Mouse (Mus musculus): ENCODE data around the gene Lsamp. TPM values are rescaled to one million over a fixed set of nuclear protein-coding genes. Genes with fewer than 3 reads are reported as not detected.
"Not testable (repeated sequence)": the region's sequence is repeated elsewhere in the genome, so short reads cannot be mapped to it uniquely, and the experiment has no call there.

Lsamp gene
- polyA plus RNA-seq, 1 experiment from 2014 or later: 27.9 TPM

GRCm38 (mm10) chr16:41957811-41958210 is 1973.7 kb downstream of the Lsamp start:
- Histone ChIP-seq H3K9ac (no peak overlapping the region), H3K36me3 (ENCODE audit: poor library complexity, severe bottlenecking) (peaks cover 14% of the 10 kb centered on the region; the same call in 1 of the 2 replicates), H3K27me3 (no peaks in the 10 kb centered on the region), H3K4me2 (no peak overlapping the region), H3K27ac (no peak overlapping the region), H3K4me1 (no peaks in the 10 kb centered on the region), H3K9me3 (replicated peaks) (peaks cover 8% of the 10 kb centered on the region), H3K4me3 (no peak overlapping the region)
- 93% methylated on average over 3 of the region's 3 CpGs for WGBS
- no peak for ATAC-seq

- no peaks in the 10 kb centered on the region for H3K9me3 ChIP-seq (replicated peaks)
- no peaks in the 10 kb centered on the region for H3K4me1 ChIP-seq
- no peaks in the 10 kb centered on the region for H3K27me3 ChIP-seq
- no peak overlapping the region for H3K4me2 ChIP-seq
- WGBS: 77% methylated on average over 1 of the region's 1 CpGs
- H3K9ac ChIP-seq: no peak overlapping the region
- no peak overlapping the region for H3K4me3 ChIP-seq
- no peaks in the 10 kb centered on the region for H3K36me3 ChIP-seq (ENCODE audit: poor library complexity, severe bottlenecking)
- no peak for ATAC-seq
- H3K27ac ChIP-seq: no peak overlapping the region
Measured at GRCm38 (mm10) chr16:41965636-41966035, 1981.5 kb downstream of the Lsamp start.

GRCm38 (mm10) chr16:41969215-41969614 is 1985.1 kb downstream of the Lsamp start:
- no peak overlapping the region for H3K4me3 ChIP-seq
- 78% methylated on average over 2 of the region's 2 CpGs for WGBS
- H3K4me1 ChIP-seq: no peaks in the 10 kb centered on the region
- no peaks in the 10 kb centered on the region for H3K9me3 ChIP-seq (replicated peaks)
- no peaks in the 10 kb centered on the region for H3K36me3 ChIP-seq (ENCODE audit: poor library complexity, severe bottlenecking)
- H3K27me3 ChIP-seq: no peaks in the 10 kb centered on the region
- no peak overlapping the region for H3K27ac ChIP-seq
- H3K9ac ChIP-seq: no peak overlapping the region
- H3K4me2 ChIP-seq: no peak overlapping the region
- no peak for ATAC-seq

- H3K27me3 ChIP-seq: no peaks in the 10 kb centered on the region
- no peaks in the 10 kb centered on the region for H3K36me3 ChIP-seq (ENCODE audit: poor library complexity, severe bottlenecking)
- H3K4me1 ChIP-seq: 0 out of 2 replicates have a peak, but pooled peaks cover 4% of the 10 kb centered on the region
- no peak overlapping the region for H3K9ac ChIP-seq
- WGBS: 81% methylated on average over 2 of the region's 2 CpGs
- H3K27ac ChIP-seq: no peak overlapping the region
- no peak overlapping the region for H3K4me2 ChIP-seq
- ATAC-seq: peak; percentile 82
- H3K4me3 ChIP-seq: no peak overlapping the region
- H3K9me3 ChIP-seq (replicated peaks): no peaks in the 10 kb centered on the region
Measured at GRCm38 (mm10) chr16:41974866-41975719, 1990.9 kb downstream of the Lsamp start.

GRCm38 (mm10) chr16:41976897-41977296 is 1992.7 kb downstream of the Lsamp start:
- H3K4me3 ChIP-seq: no peak overlapping the region
- no peak overlapping the region for H3K4me2 ChIP-seq
- H3K36me3 ChIP-seq (ENCODE audit: poor library complexity, severe bottlenecking): no peaks in the 10 kb centered on the region
- 86% methylated on average over 5 of the region's 5 CpGs for WGBS
- H3K4me1 ChIP-seq: 0 out of 2 replicates have a peak, but pooled peaks cover 4% of the 10 kb centered on the region
- H3K27me3 ChIP-seq: no peaks in the 10 kb centered on the region
- no peak for ATAC-seq
- H3K27ac ChIP-seq: no peak overlapping the region
- H3K9ac ChIP-seq: no peak overlapping the region
- no peaks in the 10 kb centered on the region for H3K9me3 ChIP-seq (replicated peaks)

GRCm38 (mm10) chr16:41996956-41997355 is 2012.8 kb downstream of the Lsamp start:
- Histone ChIP-seq H3K4me3 (no peak overlapping the region), H3K4me1 (no peaks in the 10 kb centered on the region)
- 65% methylated on average over 1 of the region's 1 CpGs for WGBS

GRCm38 (mm10) chr16:42002925-42003324 is 2018.8 kb downstream of the Lsamp start:
- ATAC-seq: no peak
- H3K9me3 ChIP-seq (replicated peaks): no peaks in the 10 kb centered on the region
- H3K36me3 ChIP-seq (ENCODE audit: poor library complexity, severe bottlenecking): no peaks in the 10 kb centered on the region
- no peaks in the 10 kb centered on the region for H3K27me3 ChIP-seq
- H3K4me1 ChIP-seq: no peaks in the 10 kb centered on the region
- WGBS: 91% methylated on average over 5 of the region's 5 CpGs
- H3K4me3 ChIP-seq: no peak overlapping the region
- H3K27ac ChIP-seq: no peak overlapping the region
- no peak overlapping the region for H3K9ac ChIP-seq
- no peak overlapping the region for H3K4me2 ChIP-seq

More at GRCm38 (mm10) chr16:41996956-41997355, 2012.8 kb downstream of the Lsamp start:
- Histone ChIP-seq H3K9me3 (replicated peaks) (no peaks in the 10 kb centered on the region), H3K9ac (no peak overlapping the region), H3K36me3 (ENCODE audit: poor library complexity, severe bottlenecking) (no peaks in the 10 kb centered on the region), H3K27ac (no peak overlapping the region), H3K4me2 (no peak overlapping the region), H3K27me3 (no peaks in the 10 kb centered on the region)
- ATAC-seq: no peak

GRCm38 (mm10) chr16:42003506-42003905 is 2019.3 kb downstream of the Lsamp start:
- not testable (repeated sequence) for H3K4me3 ChIP-seq; H3K27me3 ChIP-seq; H3K9me3 ChIP-seq (replicated peaks); H3K27ac ChIP-seq; H3K9ac ChIP-seq; H3K4me2 ChIP-seq; ATAC-seq; H3K4me1 ChIP-seq; H3K36me3 ChIP-seq (ENCODE audit: poor library complexity, severe bottlenecking)
- 92% methylated on average over 11 of the region's 11 CpGs for WGBS

GRCm38 (mm10) chr16:42004166-42004565 is 2020.0 kb downstream of the Lsamp start:
- H3K27ac ChIP-seq: no peak overlapping the region
- H3K9ac ChIP-seq: no peak overlapping the region
- no peak overlapping the region for H3K4me3 ChIP-seq
- H3K36me3 ChIP-seq (ENCODE audit: poor library complexity, severe bottlenecking): no peaks in the 10 kb centered on the region
- no peaks in the 10 kb centered on the region for H3K27me3 ChIP-seq
- ATAC-seq: peak; percentile 19; the same call in 1 of the 2 replicates
- no peaks in the 10 kb centered on the region for H3K9me3 ChIP-seq (replicated peaks)
- H3K4me2 ChIP-seq: no peak overlapping the region
- WGBS: 72% methylated on average over 1 of the region's 1 CpGs
- H3K4me1 ChIP-seq: no peaks in the 10 kb centered on the region

- H3K27ac ChIP-seq: no peak overlapping the region
- no peak for ATAC-seq
- 29% methylated on average over 5 of the region's 5 CpGs for WGBS
Measured at GRCm38 (mm10) chr16:42014937-42015336, 2030.8 kb downstream of the Lsamp start.

GRCm38 (mm10) chr16:42015443-42015842 is 2031.3 kb downstream of the Lsamp start:
- Histone ChIP-seq H3K27ac (no peak overlapping the region), H3K27me3 (no peaks in the 10 kb centered on the region), H3K9me3 (replicated peaks) (no peaks in the 10 kb centered on the region), H3K9ac (no peak overlapping the region), H3K4me1 (peaks cover 6% of the 10 kb centered on the region; the same call in 1 of the 2 replicates), H3K4me2 (no peak overlapping the region), H3K36me3 (ENCODE audit: poor library complexity, severe bottlenecking) (no peaks in the 10 kb centered on the region), H3K4me3 (no peak overlapping the region)
- 71% methylated on average over 3 of the region's 3 CpGs for WGBS
- peak; percentile 71; the same call in 1 of the 2 replicates for ATAC-seq

More at GRCm38 (mm10) chr16:42014937-42015336, 2030.8 kb downstream of the Lsamp start:
- H3K9ac ChIP-seq: no peak overlapping the region
- H3K27me3 ChIP-seq: no peaks in the 10 kb centered on the region
- no peak overlapping the region for H3K4me2 ChIP-seq
- H3K36me3 ChIP-seq (ENCODE audit: poor library complexity, severe bottlenecking): no peaks in the 10 kb centered on the region
- no peaks in the 10 kb centered on the region for H3K9me3 ChIP-seq (replicated peaks)
- H3K4me3 ChIP-seq: no peak overlapping the region
- H3K4me1 ChIP-seq: peaks cover 6% of the 10 kb centered on the region; the same call in 1 of the 2 replicates

GRCm38 (mm10) chr16:42016791-42017643 is 2032.9 kb downstream of the Lsamp start:
- H3K36me3 ChIP-seq (ENCODE audit: poor library complexity, severe bottlenecking): no peaks in the 10 kb centered on the region
- WGBS: 76% methylated on average over 9 of the region's 9 CpGs
- H3K4me3 ChIP-seq: no peak overlapping the region
- H3K27ac ChIP-seq: no peak overlapping the region
- peaks cover 6% of the 10 kb centered on the region; the same call in 1 of the 2 replicates for H3K4me1 ChIP-seq
- ATAC-seq: peak; percentile 61; the same call in 1 of the 2 replicates
- H3K4me2 ChIP-seq: no peak overlapping the region
- H3K9me3 ChIP-seq (replicated peaks): no peaks in the 10 kb centered on the region
- H3K27me3 ChIP-seq: no peaks in the 10 kb centered on the region
- no peak overlapping the region for H3K9ac ChIP-seq
